Mouse (Mus musculus) forebrain, embryonic 11.5 days (tissue): Measurements from ENCODE around the gene Cacna1g. TPM values are rescaled to one million over a fixed set of nuclear protein-coding genes. Genes with fewer than 3 reads are reported as not detected.

Experiments
- ATAC-seq: fragments of 200-750 bp; cut with Nextera tagmentation; replicated peaks from 2 replicates; pipeline ENCODE4 v1.8.0; 2017; ENCODE audit warnings: moderate TSS enrichment; ENCODE audit not compliant: low FRiP score
- DNase-seq: peaks from one replicate; pipeline ENCODE4 v3.0.0-alpha.2; 2017; ENCODE audit warnings: low spot score
- H3K27ac ChIP-seq: fragments of 300-500 bp; sonication (generic); 2 replicates; pipeline ENCODE4 v1.5.1; 2014; ENCODE audit warnings: low read depth, low read length
- H3K27me3 ChIP-seq: fragments of 300-500 bp; sonication (generic); 2 replicates; pipeline ENCODE4 v1.6.1; 2014; ENCODE audit warnings: mild to moderate bottlenecking, low read length, mixed read lengths; ENCODE audit not compliant: control insufficient read depth, insufficient read depth
- H3K36me3 ChIP-seq: fragments of 300-500 bp; sonication (generic); 2 replicates; pipeline ENCODE4 v1.6.1; 2014; ENCODE audit warnings: mild to moderate bottlenecking, low read length, moderate library complexity, mixed read lengths; ENCODE audit not compliant: control insufficient read depth, insufficient read depth
- H3K4me1 ChIP-seq: fragments of 300-500 bp; sonication (generic); replicated peaks from 2 replicates; pipeline ENCODE4 v1.6.1; 2014; ENCODE audit warnings: low read length, mixed read lengths; ENCODE audit not compliant: control insufficient read depth, insufficient read depth
- H3K4me2 ChIP-seq: fragments of 300-500 bp; sonication (generic); 2 replicates; pipeline ENCODE4 v1.6.1; 2014; ENCODE audit warnings: low read depth, mild to moderate bottlenecking, low read length, moderate library complexity, mixed read lengths; ENCODE audit not compliant: severe bottlenecking
- H3K4me3 ChIP-seq: fragments of 300-500 bp; sonication (generic); 2 replicates; pipeline ENCODE4 v1.5.1; 2014; ENCODE audit warnings: low read depth, low read length
- H3K9ac ChIP-seq: fragments of 300-500 bp; sonication (generic); 2 replicates; pipeline ENCODE4 v1.6.1; 2014; ENCODE audit warnings: low read length
- H3K9me3 ChIP-seq: fragments of 300-500 bp; sonication (generic); 2 replicates; pipeline ENCODE4 v1.6.1; 2016; ENCODE audit warnings: low read length, mixed read lengths; ENCODE audit not compliant: control insufficient read depth
- WGBS: fragments of 180-500 bp; shearing (Covaris S2); extraction: QIAGEN DNeasy Blood & Tissue Kit; methylation state at CpG from one replicate; pipeline ENCODE4 v1.1.7; 2014; 5-methylcytosine and 5-hydroxymethylcytosine counted together
- polyA plus RNA-seq: library from polyadenylated mRNA; unstranded; fragments of >200 nt; fragmentation: Nextera tagmentation; extraction: Ambion mirVana; gene quantifications from 2 replicates; pipeline ENCODE4 v1.2.1, GENCODE M21; 2014

The Cacna1g gene
- polyA plus RNA-seq, 1 experiment from 2014 or later: 17.4 TPM

GRCm38 (mm10) chr11:94425656-94426055 is 48.3 kb downstream of the Cacna1g start:
- 66% methylated on average over 14 of the region's 14 CpGs for WGBS
- H3K9ac ChIP-seq: no peak overlapping the region
- no peak overlapping the region for H3K27ac ChIP-seq
- no peak for ATAC-seq
- no peaks in the 10 kb centered on the region for H3K36me3 ChIP-seq
- DNase-seq: no peak
- H3K27me3 ChIP-seq: no peaks in the 10 kb centered on the region
- no peak overlapping the region for H3K4me3 ChIP-seq
- H3K9me3 ChIP-seq: no peaks in the 10 kb centered on the region
- no peak overlapping the region for H3K4me2 ChIP-seq
- 0 out of 2 replicates have a peak, but pooled peaks cover 11% of the 10 kb centered on the region for H3K4me1 ChIP-seq

- Histone ChIP-seq H3K4me1 (0 out of 2 replicates have a peak, but pooled peaks cover 11% of the 10 kb centered on the region), H3K27ac (no peak overlapping the region), H3K36me3 (no peaks in the 10 kb centered on the region), H3K4me2 (no peak overlapping the region), H3K4me3 (no peak overlapping the region), H3K27me3 (no peaks in the 10 kb centered on the region), H3K9ac (no peak overlapping the region), H3K9me3 (no peaks in the 10 kb centered on the region)
- ATAC-seq: no peak
- DNase-seq: no peak
- 67% methylated on average over 5 of the region's 5 CpGs for WGBS
Observed at GRCm38 (mm10) chr11:94425215-94425614, 48.8 kb downstream of the Cacna1g start.

GRCm38 (mm10) chr11:94424380-94424779 is 49.6 kb downstream of the Cacna1g start:
- Histone ChIP-seq H3K4me3 (no peak overlapping the region), H3K9ac (no peak overlapping the region), H3K36me3 (no peaks in the 10 kb centered on the region), H3K4me1 (0 out of 2 replicates have a peak, but pooled peaks cover 8% of the 10 kb centered on the region), H3K4me2 (no peak overlapping the region), H3K9me3 (no peaks in the 10 kb centered on the region), H3K27me3 (no peaks in the 10 kb centered on the region), H3K27ac (no peak overlapping the region)
- ATAC-seq: no peak
- 54% methylated on average over 15 of the region's 15 CpGs for WGBS
- DNase-seq: no peak

GRCm38 (mm10) chr11:94423855-94424254 is 50.1 kb downstream of the Cacna1g start:
- DNase-seq: no peak
- ATAC-seq: no peak

GRCm38 (mm10) chr11:94420991-94421390 is 53.0 kb downstream of the Cacna1g start:
- Histone ChIP-seq H3K9me3 (no peaks in the 10 kb centered on the region), H3K4me2 (no peak overlapping the region), H3K36me3 (no peaks in the 10 kb centered on the region), H3K9ac (no peak overlapping the region), H3K4me3 (no peak overlapping the region), H3K27ac (no peak overlapping the region), H3K27me3 (no peaks in the 10 kb centered on the region), H3K4me1 (no peaks in the 10 kb centered on the region)
- no peak for ATAC-seq
- WGBS: 75% methylated on average over 6 of the region's 6 CpGs
- no peak for DNase-seq

More at GRCm38 (mm10) chr11:94423855-94424254, 50.1 kb downstream of the Cacna1g start:
- WGBS: 66% methylated on average over 5 of the region's 5 CpGs
- Histone ChIP-seq H3K9ac (no peak overlapping the region), H3K36me3 (no peaks in the 10 kb centered on the region), H3K27me3 (no peaks in the 10 kb centered on the region), H3K4me1 (0 out of 2 replicates have a peak, but pooled peaks cover 5% of the 10 kb centered on the region), H3K27ac (no peak overlapping the region), H3K9me3 (no peaks in the 10 kb centered on the region), H3K4me3 (no peak overlapping the region), H3K4me2 (no peak overlapping the region)

GRCm38 (mm10) chr11:94420325-94420724 is 53.7 kb downstream of the Cacna1g start:
- Histone ChIP-seq H3K27ac (no peak overlapping the region), H3K27me3 (no peaks in the 10 kb centered on the region), H3K9ac (no peak overlapping the region), H3K4me2 (no peak overlapping the region), H3K4me1 (no peaks in the 10 kb centered on the region; the same call in 1 of the 2 replicates), H3K4me3 (no peak overlapping the region), H3K9me3 (no peaks in the 10 kb centered on the region), H3K36me3 (no peaks in the 10 kb centered on the region)
- DNase-seq (no peak), ATAC-seq (no peak)
- WGBS: 42% methylated on average over 7 of the region's 7 CpGs

GRCm38 (mm10) chr11:94419004-94419727 is 54.8 kb downstream of the Cacna1g start:
- no peaks in the 10 kb centered on the region for H3K9me3 ChIP-seq
- no peak overlapping the region for H3K4me3 ChIP-seq
- no peak overlapping the region for H3K27ac ChIP-seq
- H3K4me1 ChIP-seq: peaks cover 2% of the 10 kb centered on the region; the same call in 1 of the 2 replicates
- H3K4me2 ChIP-seq: no peak overlapping the region
- H3K9ac ChIP-seq: no peak overlapping the region
- no peak for ATAC-seq
- no peaks in the 10 kb centered on the region for H3K36me3 ChIP-seq
- H3K27me3 ChIP-seq: no peaks in the 10 kb centered on the region
- no peak for DNase-seq
- WGBS: 63% methylated on average over 10 of the region's 10 CpGs

- no peak for ATAC-seq
Observed at GRCm38 (mm10) chr11:94414042-94414441, 60.0 kb downstream of the Cacna1g start.

GRCm38 (mm10) chr11:94413516-94413915 is 60.5 kb downstream of the Cacna1g start:
- peak overlapping the region; percentile 30 for H3K9ac ChIP-seq
- no peaks in the 10 kb centered on the region for H3K9me3 ChIP-seq
- no peak overlapping the region for H3K27ac ChIP-seq
- peak overlapping the region; percentile 27; the same call in 1 of the 2 replicates for H3K4me2 ChIP-seq
- H3K4me3 ChIP-seq: no peak overlapping the region
- DNase-seq (no peak), ATAC-seq (0 out of 2 replicates have a peak, but pooled peaks have one; percentile 49)
- no peaks in the 10 kb centered on the region for H3K36me3 ChIP-seq
- WGBS: 35% methylated on average over 8 of the region's 8 CpGs
- no peaks in the 10 kb centered on the region for H3K27me3 ChIP-seq
- H3K4me1 ChIP-seq: peaks cover 11% of the 10 kb centered on the region

More at GRCm38 (mm10) chr11:94414042-94414441, 60.0 kb downstream of the Cacna1g start:
- no peak overlapping the region for H3K9ac ChIP-seq
- no peak overlapping the region for H3K4me2 ChIP-seq
- WGBS: 70% methylated on average over 4 of the region's 4 CpGs
- no peak overlapping the region for H3K4me3 ChIP-seq
- H3K9me3 ChIP-seq: no peaks in the 10 kb centered on the region
- H3K4me1 ChIP-seq: peaks cover 11% of the 10 kb centered on the region
- H3K27me3 ChIP-seq: no peaks in the 10 kb centered on the region
- no peak for DNase-seq
- H3K27ac ChIP-seq: no peak overlapping the region
- no peaks in the 10 kb centered on the region for H3K36me3 ChIP-seq
